Mouse (Mus musculus) stomach, embryonic 16.5 days (tissue): ENCODE measurements around the gene Ntn1. TPM values are rescaled to one million over a fixed set of nuclear protein-coding genes. Genes with fewer than 3 reads are reported as not detected.

Experiments used
- ATAC-seq: fragments of 200-750 bp; cut with Nextera tagmentation; 2 replicates; pipeline ENCODE4 v1.8.0; 2017; ENCODE audit warnings: moderate number of reproducible peaks, moderate TSS enrichment; ENCODE audit not compliant: insufficient read depth, low FRiP score
- H3K27ac ChIP-seq: fragments of 300-500 bp; sonication (generic); 2 replicates; pipeline ENCODE4 v1.5.1; 2014; ENCODE audit warnings: low read length
- H3K27me3 ChIP-seq: fragments of 300-500 bp; sonication (generic); 2 replicates; pipeline ENCODE4 v1.6.1; 2014; ENCODE audit warnings: low read length, control low read depth, mixed read lengths; ENCODE audit not compliant: control insufficient read depth, insufficient read depth
- H3K36me3 ChIP-seq: fragments of 300-500 bp; sonication (generic); 2 replicates; pipeline ENCODE4 v1.6.1; 2014; ENCODE audit warnings: low read length; ENCODE audit not compliant: control insufficient read depth, insufficient read depth
- H3K4me1 ChIP-seq: fragments of 300-500 bp; sonication (generic); 2 replicates; pipeline ENCODE4 v1.6.1; 2014; ENCODE audit warnings: low read length, control low read depth, mixed read lengths; ENCODE audit not compliant: control insufficient read depth, insufficient read depth
- H3K4me2 ChIP-seq: fragments of 300-500 bp; sonication (generic); 2 replicates; pipeline ENCODE4 v1.6.1; 2014; ENCODE audit warnings: low read depth, low read length, mixed read lengths
- H3K4me3 ChIP-seq: fragments of 300-500 bp; sonication (generic); replicated peaks from 2 replicates; pipeline ENCODE4 v1.5.1; 2014; ENCODE audit warnings: mild to moderate bottlenecking, low read length
- H3K9ac ChIP-seq: fragments of 300-500 bp; sonication (generic); 2 replicates; pipeline ENCODE4 v1.6.1; 2014; ENCODE audit warnings: low read length
- H3K9me3 ChIP-seq: fragments of 300-500 bp; sonication (generic); replicated peaks from 2 replicates; pipeline ENCODE4 v1.6.1; 2016; ENCODE audit warnings: low read length, control low read depth; ENCODE audit not compliant: control insufficient read depth
- whole genome bisulfite sequencing: fragments of 180-500 bp; shearing (Covaris S2); extraction: QIAGEN DNeasy Blood & Tissue Kit; methylation state at CpG from one replicate; pipeline ENCODE4 v1.1.7; 2014; 5-methylcytosine and 5-hydroxymethylcytosine counted together
- polyA plus RNA-seq: library from polyadenylated mRNA; unstranded; fragments of >200 nt; fragmentation: Nextera tagmentation; extraction: Ambion mirVana; gene quantifications from 2 replicates; pipeline ENCODE4 v1.2.1, GENCODE M21; 2015

The Ntn1 gene
- polyA plus RNA-seq, 1 experiment from 2014 or later = 13.5 TPM

DNA sequence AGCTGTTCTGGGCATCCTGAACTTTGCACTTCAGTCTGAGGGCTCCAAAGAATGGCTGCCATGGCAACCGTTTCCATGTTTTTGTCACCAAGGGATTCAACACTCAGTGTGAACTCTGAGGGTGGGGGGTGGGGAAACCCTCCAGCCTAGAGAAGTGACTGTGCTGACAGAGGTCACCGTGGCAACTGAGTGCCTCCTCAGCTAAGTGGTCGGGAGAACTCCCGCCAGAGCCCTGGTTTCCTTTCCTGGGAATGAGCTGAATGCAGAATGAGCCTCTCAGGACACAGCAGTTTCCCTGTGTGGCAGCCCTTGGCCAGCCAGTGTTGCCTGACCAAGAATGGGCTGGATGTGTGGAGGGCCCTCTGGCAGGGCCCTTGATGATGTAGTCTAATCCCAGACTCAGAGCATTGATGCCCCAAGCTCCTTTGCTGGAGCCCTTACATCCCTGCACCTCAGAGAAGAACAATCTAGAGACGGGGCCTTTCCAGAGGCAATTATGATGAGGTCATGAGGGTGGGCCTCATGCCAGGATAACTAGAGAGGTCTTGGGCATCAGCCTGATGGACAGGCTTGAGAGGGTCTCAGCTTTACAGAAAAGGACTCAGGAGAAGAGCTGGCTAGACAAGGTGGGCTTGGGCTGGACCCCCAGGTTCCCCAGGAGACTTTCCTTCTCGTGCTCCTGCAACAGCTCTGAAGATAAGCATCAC, 185.3 kb downstream of the Ntn1 start:
- peak overlapping the region; percentile 23; the same call in 1 of the 2 replicates for H3K27ac ChIP-seq
- H3K4me3 ChIP-seq = no peak overlapping the region
- no peak for ATAC-seq
- no peaks in the 10 kb centered on the region for H3K9me3 ChIP-seq
- peaks cover 38% of the 10 kb centered on the region for H3K4me1 ChIP-seq
- no peaks in the 10 kb centered on the region for H3K36me3 ChIP-seq
- no peak overlapping the region for H3K9ac ChIP-seq
- 40% methylated on average over 6 of the region's 6 CpGs for WGBS
- no peak overlapping the region for H3K4me2 ChIP-seq
- no peaks in the 10 kb centered on the region for H3K27me3 ChIP-seq

DNA sequence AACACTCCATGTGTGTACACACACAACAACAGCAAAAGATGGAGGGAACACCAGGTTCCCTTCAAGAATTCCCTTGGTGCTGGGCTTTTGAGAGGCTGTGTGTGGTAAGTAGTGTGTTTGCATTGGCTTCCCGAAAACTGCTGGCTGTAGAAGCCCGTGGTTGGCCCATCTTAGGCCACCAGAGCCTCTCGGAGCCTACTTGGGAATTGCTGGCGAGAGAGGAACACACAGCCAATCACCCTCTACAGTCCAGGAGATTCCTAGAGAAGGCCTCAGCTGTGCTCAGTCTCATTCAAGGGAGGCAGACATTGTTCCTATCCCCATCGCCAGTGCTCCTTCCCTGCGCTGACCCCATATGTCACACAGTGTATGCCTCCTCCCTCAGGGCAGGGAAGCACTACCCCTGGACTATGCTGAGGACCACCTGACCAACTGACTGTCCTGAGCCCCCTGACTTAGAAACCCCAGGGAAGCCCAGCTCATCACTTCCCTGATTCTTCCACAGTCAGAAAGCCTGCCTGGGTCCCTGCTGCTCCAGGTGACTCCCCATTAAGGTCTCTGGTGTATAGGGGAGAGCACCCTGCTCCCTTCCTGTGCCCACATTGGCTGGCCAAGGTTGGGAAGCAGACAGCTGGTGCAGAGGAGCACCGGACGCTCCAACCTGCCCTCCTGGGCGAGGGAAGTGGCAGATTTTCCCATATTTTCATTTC, 186.0 kb downstream of the Ntn1 start:
- no peak for ATAC-seq
- H3K4me2 ChIP-seq = no peak overlapping the region
- H3K36me3 ChIP-seq = no peaks in the 10 kb centered on the region
- H3K27me3 ChIP-seq = no peaks in the 10 kb centered on the region
- no peak overlapping the region for H3K9ac ChIP-seq
- 76% methylated on average over 9 of the region's 9 CpGs for WGBS
- no peak overlapping the region for H3K4me3 ChIP-seq
- H3K9me3 ChIP-seq = no peaks in the 10 kb centered on the region
- peaks cover 38% of the 10 kb centered on the region for H3K4me1 ChIP-seq
- no peak overlapping the region for H3K27ac ChIP-seq

DNA sequence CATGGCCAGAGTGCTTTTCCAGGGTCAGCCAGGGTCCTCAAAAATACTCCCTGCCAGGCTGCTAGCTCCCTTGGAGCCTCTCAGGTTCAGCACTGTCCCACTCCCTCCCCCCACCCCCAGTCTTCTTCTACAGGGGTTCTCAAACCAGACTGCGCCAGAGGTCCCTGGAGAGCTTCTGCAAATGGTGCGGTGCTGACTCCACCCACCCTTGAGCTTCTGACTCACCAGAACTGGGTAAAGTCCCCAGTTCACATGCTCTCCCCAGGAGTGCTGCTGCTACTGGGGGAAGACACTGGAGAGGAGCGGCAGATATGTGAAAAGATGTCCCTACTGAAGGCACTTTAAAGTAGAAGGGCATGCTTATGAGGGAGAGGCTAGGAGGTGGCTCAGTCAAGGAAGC, 186.7 kb downstream of the Ntn1 start:
- no peaks in the 10 kb centered on the region for H3K9me3 ChIP-seq
- no peak for ATAC-seq
- H3K4me3 ChIP-seq = no peak overlapping the region
- H3K27ac ChIP-seq = no peak overlapping the region
- no peak overlapping the region for H3K9ac ChIP-seq
- no peak overlapping the region for H3K4me2 ChIP-seq
- H3K4me1 ChIP-seq = peaks cover 41% of the 10 kb centered on the region
- no peaks in the 10 kb centered on the region for H3K27me3 ChIP-seq
- 64% methylated on average over 3 of the region's 3 CpGs for WGBS
- no peaks in the 10 kb centered on the region for H3K36me3 ChIP-seq

DNA sequence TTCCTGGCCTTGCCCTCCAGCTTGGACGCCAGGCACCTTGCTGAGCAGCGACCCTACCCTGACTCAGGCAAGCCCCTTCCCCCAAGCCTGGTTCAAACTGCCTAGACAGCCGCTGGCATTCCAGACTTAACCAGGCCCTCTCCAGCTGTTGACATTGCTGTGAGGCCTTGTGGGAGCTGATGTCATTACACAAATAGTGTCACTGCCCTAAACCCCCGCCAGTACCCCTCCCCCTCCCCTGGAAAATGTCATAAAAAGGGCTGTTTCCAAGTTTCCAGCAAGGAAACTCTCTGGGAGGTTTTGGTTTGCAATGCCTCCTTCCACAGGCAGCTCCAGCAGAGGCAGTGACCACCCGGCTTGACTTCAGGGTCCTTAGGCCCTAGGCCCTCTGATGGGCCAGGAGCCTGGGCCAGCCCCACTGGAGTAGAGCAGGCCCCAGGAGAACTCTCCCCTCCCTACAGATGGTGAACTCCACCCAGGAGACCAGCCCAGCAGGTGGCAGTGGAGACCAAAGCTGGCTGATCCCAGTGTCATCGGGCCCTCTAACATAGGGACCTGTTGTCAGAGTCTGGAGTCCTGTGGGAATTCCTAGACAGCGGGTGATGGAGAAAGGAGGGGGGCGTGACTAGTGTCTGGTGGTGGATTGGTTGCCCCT, 188.6 kb downstream of the Ntn1 start:
- H3K4me1 ChIP-seq = peaks cover 52% of the 10 kb centered on the region
- H3K9me3 ChIP-seq = no peaks in the 10 kb centered on the region
- no peak overlapping the region for H3K4me2 ChIP-seq
- 33% methylated on average over 8 of the region's 8 CpGs for WGBS
- H3K36me3 ChIP-seq = no peaks in the 10 kb centered on the region
- H3K4me3 ChIP-seq = no peak overlapping the region
- ATAC-seq = peak; percentile 30; the same call in 1 of the 2 replicates
- no peaks in the 10 kb centered on the region for H3K27me3 ChIP-seq
- H3K27ac ChIP-seq = peak overlapping the region; percentile 64
- peak overlapping the region; percentile 52; the same call in 1 of the 2 replicates for H3K9ac ChIP-seq

DNA sequence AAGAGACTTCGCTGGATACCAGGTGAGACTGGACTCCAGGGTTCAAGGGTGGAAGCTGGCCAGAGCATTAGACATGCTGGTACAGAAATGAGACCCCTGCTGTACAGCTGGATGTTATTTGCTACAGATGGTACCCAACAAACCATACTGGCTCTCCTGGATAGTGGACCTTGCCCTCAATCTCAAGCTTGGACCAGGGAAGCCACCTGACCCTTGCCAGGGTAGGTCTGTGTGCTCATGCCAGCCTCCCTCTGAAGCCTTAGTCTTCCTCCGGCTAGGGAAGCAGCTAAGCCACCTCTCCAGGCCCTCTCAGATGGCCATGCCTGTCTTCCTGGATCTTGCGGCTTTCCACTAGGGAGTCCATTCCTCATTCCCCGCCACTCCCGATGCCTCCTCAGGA, 189.9 kb downstream of the Ntn1 start:
- 89% methylated on average over 5 of the region's 5 CpGs for WGBS
- no peak overlapping the region for H3K27ac ChIP-seq
- no peaks in the 10 kb centered on the region for H3K36me3 ChIP-seq

DNA sequence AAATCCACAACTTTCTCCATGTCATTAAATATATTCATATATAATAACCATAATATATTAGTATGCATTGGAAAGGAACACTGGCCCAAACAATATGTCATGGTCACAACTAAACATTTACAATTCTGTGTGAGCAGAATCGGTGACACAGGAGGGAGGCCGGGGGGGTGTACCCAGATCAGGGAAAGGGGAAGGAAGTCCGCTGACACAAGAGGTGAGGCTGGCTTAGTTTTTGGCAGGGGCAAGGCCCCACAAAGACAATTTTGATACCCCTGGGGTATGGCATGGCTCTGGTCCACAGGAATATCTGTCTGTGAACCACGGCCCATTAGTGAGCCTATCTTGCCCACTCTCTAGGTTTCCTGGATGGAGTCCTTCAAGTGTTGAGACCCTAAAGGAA, 191.1 kb downstream of the Ntn1 start:
- H3K27me3 ChIP-seq = no peaks in the 10 kb centered on the region
- 56% methylated on average over 4 of the region's 4 CpGs for WGBS
- H3K9ac ChIP-seq = 0 out of 2 replicates have a peak overlapping the region, but pooled peaks have one; percentile 31
- peaks cover 37% of the 10 kb centered on the region for H3K4me1 ChIP-seq
- H3K27ac ChIP-seq = peak overlapping the region; percentile 82
- no peaks in the 10 kb centered on the region for H3K9me3 ChIP-seq
- no peak overlapping the region for H3K4me2 ChIP-seq
- no peaks in the 10 kb centered on the region for H3K36me3 ChIP-seq
- no peak overlapping the region for H3K4me3 ChIP-seq
- ATAC-seq = no peak

More for the DNA sequence above, 189.9 kb downstream of the Ntn1 start:
- no peaks in the 10 kb centered on the region for H3K27me3 ChIP-seq
- H3K9ac ChIP-seq = no peak overlapping the region
- no peaks in the 10 kb centered on the region for H3K9me3 ChIP-seq
- ATAC-seq = no peak
- H3K4me2 ChIP-seq = no peak overlapping the region
- H3K4me3 ChIP-seq = no peak overlapping the region
- peaks cover 44% of the 10 kb centered on the region for H3K4me1 ChIP-seq

DNA sequence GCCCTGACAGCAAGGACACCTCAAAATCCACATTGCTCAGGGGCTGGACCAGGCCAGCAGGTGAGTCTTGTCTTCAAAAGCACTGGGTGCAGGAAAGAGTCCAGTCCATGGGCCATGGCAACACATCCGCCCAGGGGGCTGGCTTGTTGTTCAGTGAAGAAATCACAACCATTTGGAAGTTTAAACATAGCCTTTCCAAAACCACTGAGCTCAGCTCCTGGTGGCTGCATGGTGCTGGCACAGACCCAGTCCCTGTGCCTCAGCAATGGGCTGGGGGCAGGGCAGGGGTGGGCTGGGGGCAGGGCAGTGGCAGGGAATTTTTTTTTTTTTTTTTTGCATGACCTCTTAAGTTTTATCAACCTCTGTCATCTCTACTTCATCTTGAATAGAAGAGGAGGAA, 192.0 kb downstream of the Ntn1 start:
- no peaks in the 10 kb centered on the region for H3K9me3 ChIP-seq
- H3K4me1 ChIP-seq = peaks cover 31% of the 10 kb centered on the region
- H3K27ac ChIP-seq = peak overlapping the region; percentile 82
- no peak overlapping the region for H3K4me3 ChIP-seq
- H3K9ac ChIP-seq = no peak overlapping the region; the same call in 1 of the 2 replicates
- no peaks in the 10 kb centered on the region for H3K36me3 ChIP-seq
- WGBS = 55% methylated on average over 1 of the region's 1 CpGs
- no peak overlapping the region for H3K4me2 ChIP-seq
- no peaks in the 10 kb centered on the region for H3K27me3 ChIP-seq
- no peak for ATAC-seq

DNA sequence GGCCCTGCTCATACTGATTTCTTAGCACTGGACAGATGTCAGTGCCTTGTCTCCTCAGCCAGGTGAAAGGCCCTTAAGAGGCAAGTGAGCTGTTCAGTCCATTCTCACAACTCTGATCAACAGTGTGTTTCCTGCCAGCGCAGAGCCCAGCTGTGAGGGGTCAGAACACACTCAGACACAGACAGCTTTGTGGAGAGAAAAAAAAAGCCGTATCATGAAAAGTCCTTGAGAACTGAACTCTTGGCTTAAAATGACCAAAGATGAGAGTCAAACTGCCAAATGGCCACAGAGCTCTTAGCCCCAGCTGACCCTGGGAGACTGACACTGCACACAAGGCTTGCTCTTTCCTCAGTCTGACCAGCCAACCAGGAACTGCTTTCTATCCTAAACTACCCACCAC, 192.6 kb downstream of the Ntn1 start:
- Histone ChIP-seq H3K27ac (peak overlapping the region; percentile 82), H3K9ac (no peak overlapping the region; the same call in 1 of the 2 replicates), H3K4me3 (no peak overlapping the region), H3K27me3 (no peaks in the 10 kb centered on the region), H3K9me3 (no peaks in the 10 kb centered on the region), H3K4me1 (peaks cover 31% of the 10 kb centered on the region), H3K4me2 (no peak overlapping the region), H3K36me3 (no peaks in the 10 kb centered on the region)
- no peak for ATAC-seq
- 64% methylated on average over 2 of the region's 2 CpGs for WGBS
